10 mouse cellular contexts compared by ENCODE assay signal in genomic region chr6:85856194-85856678, GRCm38 (mm10). TPM values are rescaled to one million over a fixed set of nuclear protein-coding genes. Genes with fewer than 3 reads are reported as not detected.
DNase-seq lines count a peak whose midpoint lies in the region; ATAC-seq lines count a peak whose summit lies in the region.
"Had no signal": no experiment of that assay in that cellular context is flagged by ENCODE, and none has a peak within 500 bp of the region (broad histone marks: within the 10 kb centered on the region; RNA-seq: fewer than 3 reads in every experiment).

No protein-coding gene starts in this region.

- H3K36me3 ChIP-seq in heart, embryonic 10.5 days, result no peaks in the 10 kb centered on the region
- H3K36me3 ChIP-seq: embryonic facial prominence, embryonic 15.5 days had no signal

- no peaks in the 10 kb centered on the region for H3K9me3 ChIP-seq in heart, embryonic 10.5 days
- H3K9me3 ChIP-seq: embryonic facial prominence, embryonic 15.5 days; megakaryocyte, embryonic 14.5 days had no signal

- DNase-seq in heart, adult 18-20 months, result peak; percentile 59 to 80
- DNase-seq in heart, embryonic 10.5 days (ENCODE audit: low spot score), result no peak
- peak; percentile 91 to 95 for DNase-seq in adrenal gland, postnatal 36 days
- DNase-seq in gastrocnemius, postnatal 25 days, result peak; percentile 72
- peak; percentile 37 to 84 for DNase-seq in layer of hippocampus, adult 18-20 months (ENCODE audit: low spot score in 2 of 2)
- peak; percentile 45 for DNase-seq in lung, postnatal 36 days

- no peaks in the 10 kb centered on the region for H3K4me1 ChIP-seq in heart, embryonic 10.5 days
- H3K4me1 ChIP-seq: embryonic facial prominence, embryonic 15.5 days; megakaryocyte, embryonic 14.5 days had no signal

- 68% methylated on average over 1 of the region's 1 CpGs for WGBS in heart, embryonic 10.5 days

- ATAC-seq in activated CD4-positive, CD25-positive, alpha-beta regulatory T cell, adult 4 months, result no peak
- ATAC-seq in megakaryocyte-erythroid progenitor cell, adult 5-6 weeks (replicated peaks; ENCODE audit: low FRiP score, low TSS enrichment, poor library complexity, severe bottlenecking), result no peak

- no peak overlapping the region for H3K4me3 ChIP-seq in heart, embryonic 10.5 days
- H3K4me3 ChIP-seq: embryonic facial prominence, embryonic 15.5 days; megakaryocyte, embryonic 14.5 days had no signal

- H3K27me3 ChIP-seq in heart, embryonic 10.5 days (ENCODE audit: insufficient read depth, poor library complexity, severe bottlenecking), result no peaks in the 10 kb centered on the region
- H3K27me3 ChIP-seq: embryonic facial prominence, embryonic 15.5 days had no signal

- H3K27ac ChIP-seq in heart, embryonic 10.5 days, result no peak overlapping the region
- H3K27ac ChIP-seq: embryonic facial prominence, embryonic 15.5 days had no signal

RNA-seq across cellular contexts. Expression of gene Nat8f2, which starts 12.7 kb away (rescaled TPM):
- total RNA-seq in heart, adult 18-20 months (2021), result under 1 TPM in 1 of 2 experiments, not detected in 1; 0.08 TPM
- polyA plus RNA-seq in heart, embryonic 10.5 days (2016; fragmentation: Nextera tagmentation; extraction: Ambion mirVana), result not detected in 2 replicates
- 1 to 10 TPM; 1.9 to 2.3 TPM for total RNA-seq in adrenal gland, postnatal 36 days (2021)
- under 1 TPM in 1 of 2 experiments, not detected in 1; 0.08 TPM for total RNA-seq in gastrocnemius, postnatal 25 days (2021)
- 1 to 10 TPM; 2.4 to 4.2 TPM for total RNA-seq in layer of hippocampus, adult 18-20 months (2021)
- polyA plus RNA-seq in activated CD4-positive, CD25-positive, alpha-beta regulatory T cell, adult 4 months (2017; shearing (Covaris generic)), result not detected
- not detected in 2 replicates for total RNA-seq in megakaryocyte-erythroid progenitor cell, adult 5-6 weeks (2014; fragmentation: Nextera tagmentation)
- not detected in 2 replicates for total RNA-seq in megakaryocyte-erythroid progenitor cell, adult 5-6 weeks (2017)

RNA-seq across cellular contexts. Expression of gene Nat8, which starts 24.4 kb away (rescaled TPM):
- total RNA-seq in heart, adult 18-20 months (2021), result not detected
- polyA plus RNA-seq in heart, embryonic 10.5 days (2016; fragmentation: Nextera tagmentation; extraction: Ambion mirVana), result not detected in 2 replicates
- 1 to 10 TPM; 3.6 to 4.5 TPM for total RNA-seq in adrenal gland, postnatal 36 days (2021)
- total RNA-seq in gastrocnemius, postnatal 25 days (2021), result not detected
- 1 to 10 TPM; 4.4 to 4.6 TPM for total RNA-seq in layer of hippocampus, adult 18-20 months (2021)
- polyA plus RNA-seq in activated CD4-positive, CD25-positive, alpha-beta regulatory T cell, adult 4 months (2017; shearing (Covaris generic)), result not detected
- not detected in 2 replicates for total RNA-seq in megakaryocyte-erythroid progenitor cell, adult 5-6 weeks (2014; fragmentation: Nextera tagmentation)
- total RNA-seq in megakaryocyte-erythroid progenitor cell, adult 5-6 weeks (2017), result not detected in 2 replicates
- polyA plus RNA-seq: embryonic facial prominence, embryonic 15.5 days had no signal

RNA-seq across cellular contexts. Expression of gene Nat8f5, which starts 35.5 kb away (rescaled TPM):
- not detected for total RNA-seq in heart, adult 18-20 months (2021)
- not detected in 2 replicates for polyA plus RNA-seq in heart, embryonic 10.5 days (2016; fragmentation: Nextera tagmentation; extraction: Ambion mirVana)
- total RNA-seq in adrenal gland, postnatal 36 days (2021), result 1 to 10 TPM; 6.0 to 9.5 TPM
- not detected for total RNA-seq in gastrocnemius, postnatal 25 days (2021)
- total RNA-seq in layer of hippocampus, adult 18-20 months (2021), result 1 to 10 TPM; 6.7 to 7.3 TPM
- polyA plus RNA-seq in activated CD4-positive, CD25-positive, alpha-beta regulatory T cell, adult 4 months (2017; shearing (Covaris generic)), result not detected
- not detected in 2 replicates for total RNA-seq in megakaryocyte-erythroid progenitor cell, adult 5-6 weeks (2014; fragmentation: Nextera tagmentation)
- not detected in 2 replicates for total RNA-seq in megakaryocyte-erythroid progenitor cell, adult 5-6 weeks (2017)
- polyA plus RNA-seq: embryonic facial prominence, embryonic 15.5 days had no signal

RNA-seq across cellular contexts. Expression of gene Nat8f6, which starts 35.5 kb away (rescaled TPM):
- not detected for total RNA-seq in heart, adult 18-20 months (2021)
- polyA plus RNA-seq in heart, embryonic 10.5 days (2016; fragmentation: Nextera tagmentation; extraction: Ambion mirVana), result not detected in 2 replicates
- total RNA-seq in adrenal gland, postnatal 36 days (2021), result 1 to 10 TPM; 1.4 to 2.6 TPM
- total RNA-seq in gastrocnemius, postnatal 25 days (2021), result under 1 TPM in 1 of 2 experiments, not detected in 1; 0.46 TPM
- total RNA-seq in layer of hippocampus, adult 18-20 months (2021), result 1 to 10 TPM; 1.1 to 1.3 TPM
- not detected for polyA plus RNA-seq in activated CD4-positive, CD25-positive, alpha-beta regulatory T cell, adult 4 months (2017; shearing (Covaris generic))
- not detected in 2 replicates for total RNA-seq in megakaryocyte-erythroid progenitor cell, adult 5-6 weeks (2014; fragmentation: Nextera tagmentation)
- total RNA-seq in megakaryocyte-erythroid progenitor cell, adult 5-6 weeks (2017), result not detected in 2 replicates
- polyA plus RNA-seq: embryonic facial prominence, embryonic 15.5 days had no signal

RNA-seq across cellular contexts. Expression of gene Nat8f4, which starts 48.4 kb away (rescaled TPM):
- total RNA-seq in heart, adult 18-20 months (2021), result 1 to 10 TPM in 1 of 2 experiments, under 1 TPM in 1; 0.97 to 1.1 TPM
- 1.5 and 2.5 TPM in 2 replicates for polyA plus RNA-seq in heart, embryonic 10.5 days (2016; fragmentation: Nextera tagmentation; extraction: Ambion mirVana)
- 10 to 100 TPM in 1 of 2 experiments, 1 to 10 TPM in 1; 8.0 to 13.5 TPM for total RNA-seq in adrenal gland, postnatal 36 days (2021)
- under 1 TPM; 0.18 to 0.24 TPM for total RNA-seq in gastrocnemius, postnatal 25 days (2021)
- 1 to 10 TPM; 7.6 to 8.5 TPM for total RNA-seq in layer of hippocampus, adult 18-20 months (2021)
- polyA plus RNA-seq in activated CD4-positive, CD25-positive, alpha-beta regulatory T cell, adult 4 months (2017; shearing (Covaris generic)), result 1 to 10 TPM; 7.3 to 7.7 TPM
- total RNA-seq in megakaryocyte-erythroid progenitor cell, adult 5-6 weeks (2014; fragmentation: Nextera tagmentation), result 3.0 and 3.1 TPM in 2 replicates
- 1.7 and 3.2 TPM in 2 replicates for total RNA-seq in megakaryocyte-erythroid progenitor cell, adult 5-6 weeks (2017)

Comparison
In these comparisons a context has a peak if more than half of its experiments do, and no peak if none do; other contexts are left out.
1. RNA of gene Nat8, which starts 24.4 kb away (total RNA-seq): 4.4 to 4.6 TPM in layer of hippocampus, adult 18-20 months and 3.6 to 4.5 TPM in adrenal gland, postnatal 36 days; not detected in heart, adult 18-20 months, not detected in gastrocnemius, postnatal 25 days and not detected in megakaryocyte-erythroid progenitor cell, adult 5-6 weeks; every median in the first group is over 4 times any median in the second.
2. RNA of gene Nat8f5, which starts 35.5 kb away (total RNA-seq): 6.0 to 9.5 TPM in adrenal gland, postnatal 36 days and 6.7 to 7.3 TPM in layer of hippocampus, adult 18-20 months; not detected in gastrocnemius, postnatal 25 days, not detected in megakaryocyte-erythroid progenitor cell, adult 5-6 weeks and not detected in heart, adult 18-20 months; every median in the first group is over 4 times any median in the second.